Mouse (Mus musculus) spleen, adult 2 months (tissue): Measurements from ENCODE around the gene Gabrb3. TPM values are rescaled to one million over a fixed set of nuclear protein-coding genes. Genes with fewer than 3 reads are reported as not detected.

Source experiments
- DNase-seq, 2 experiments: peaks; one replicate each; pipeline versions ENCODE4 v3.0.0 to v3.0.0-alpha.2; 2012 to 2021; ENCODE audit warnings: low spot score in 2 of 2, low read depth in 1 of 2
- H3K27ac ChIP-seq: fragments of 200-500 bp; 2 replicates; pipeline ENCODE4 v1.5.1; 2012; ENCODE audit warnings: low read length, inconsistent platforms; ENCODE audit not compliant: insufficient read depth
- H3K27me3 ChIP-seq: fragments of 200-500 bp; 2 replicates; pipeline ENCODE4 v1.6.1; 2012; ENCODE audit warnings: mild to moderate bottlenecking, moderate library complexity, low read length, inconsistent platforms; ENCODE audit not compliant: control insufficient read depth, insufficient read depth
- H3K36me3 ChIP-seq: fragments of 200-500 bp; 2 replicates; pipeline ENCODE4 v1.6.1; 2012; ENCODE audit warnings: mild to moderate bottlenecking, low read length, inconsistent platforms; ENCODE audit not compliant: control insufficient read depth, insufficient read depth
- H3K4me1 ChIP-seq: fragments of 200-500 bp; 2 replicates; pipeline ENCODE4 v1.6.1; 2011; ENCODE audit warnings: inconsistent platforms; ENCODE audit not compliant: control insufficient read depth, insufficient read depth, insufficient read length
- H3K4me3 ChIP-seq: fragments of 200-500 bp; 2 replicates; pipeline ENCODE4 v1.5.1; 2011; ENCODE audit warnings: mild to moderate bottlenecking, inconsistent platforms; ENCODE audit not compliant: insufficient read depth, insufficient read length; ENCODE audit errors: extremely low read depth
- CTCF ChIP-seq: fragments of 200-500 bp; IDR thresholded peaks from 2 replicates; pipeline ENCODE4 v1.5.1; 2011; ENCODE audit warnings: mild to moderate bottlenecking, inconsistent platforms; ENCODE audit not compliant: insufficient read depth, insufficient read length, insufficient replicate concordance; ENCODE audit errors: extremely low read depth
- POLR2A ChIP-seq: fragments of 200-500 bp; IDR thresholded peaks from 2 replicates; pipeline ENCODE4 v1.6.1; 2011; ENCODE audit warnings: low read depth, low read length, inconsistent platforms
- WGBS: fragments of 180-500 bp; shearing (Covaris S2); methylation state at CpG from one replicate; pipeline ENCODE4 v1.1.7; 2018; 5-methylcytosine and 5-hydroxymethylcytosine counted together
- polyA plus RNA-seq: library from polyadenylated mRNA; depleted of rRNA; stranded (reverse); fragments of >200 nt; gene quantifications from 2 replicates; pipeline ENCODE4 v1.2.3, GENCODE M21; 2012

Gene Gabrb3
- polyA plus RNA-seq, 1 experiment = not detected

DNA sequence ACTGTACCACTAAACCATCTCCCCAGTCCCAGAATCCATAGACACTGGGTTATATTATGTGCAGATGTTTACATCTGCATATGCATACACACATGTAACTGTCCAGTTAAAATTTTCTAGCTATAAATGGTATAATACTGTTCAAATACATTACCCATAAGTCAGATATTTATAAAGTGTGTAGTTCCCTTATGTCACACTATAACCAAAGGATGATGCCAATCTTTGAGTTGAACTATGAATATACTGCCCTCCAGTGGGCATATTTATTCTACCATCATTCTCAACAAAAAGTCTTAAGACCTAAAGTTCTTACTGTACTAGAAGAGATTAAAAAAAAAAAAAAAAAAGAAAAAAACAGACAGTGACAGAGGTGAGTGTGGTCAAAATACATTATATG is 63.4 kb downstream of the Gabrb3 start:
- Histone ChIP-seq H3K27ac (no peak overlapping the region), H3K4me3 (no peak overlapping the region), H3K4me1 (no peaks in the 10 kb centered on the region), H3K27me3 (no peaks in the 10 kb centered on the region), H3K36me3 (no peaks in the 10 kb centered on the region)
- no peak for DNase-seq
- no peak for TF ChIP-seq POLR2A
- TF ChIP-seq CTCF = no peak

DNA sequence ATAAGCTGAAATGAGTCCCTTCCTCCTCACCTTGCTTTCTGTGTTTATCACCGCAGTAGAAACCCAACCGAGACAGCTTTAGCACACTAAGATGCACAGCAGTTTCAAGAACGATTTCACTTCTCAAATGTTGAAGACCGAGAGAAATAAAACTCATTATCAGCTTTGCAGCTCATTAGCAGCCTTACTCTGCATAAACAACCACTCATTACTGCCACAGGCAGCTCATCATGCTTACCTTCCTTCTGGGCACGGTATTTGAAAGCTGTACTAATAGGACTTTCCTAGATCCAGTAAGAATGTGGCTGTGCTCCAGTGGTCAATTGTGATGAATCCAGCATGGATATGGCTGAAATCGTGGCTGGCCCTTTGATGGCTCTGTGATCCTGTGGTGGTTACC is 67.4 kb downstream of the Gabrb3 start:
- 80% methylated on average over 6 of the region's 6 CpGs for WGBS
- Histone ChIP-seq H3K36me3 (no peaks in the 10 kb centered on the region), H3K27me3 (no peaks in the 10 kb centered on the region), H3K4me1 (no peaks in the 10 kb centered on the region), H3K27ac (no peak overlapping the region), H3K4me3 (no peak overlapping the region)
- DNase-seq = no peak
- TF ChIP-seq CTCF = no peak

DNA sequence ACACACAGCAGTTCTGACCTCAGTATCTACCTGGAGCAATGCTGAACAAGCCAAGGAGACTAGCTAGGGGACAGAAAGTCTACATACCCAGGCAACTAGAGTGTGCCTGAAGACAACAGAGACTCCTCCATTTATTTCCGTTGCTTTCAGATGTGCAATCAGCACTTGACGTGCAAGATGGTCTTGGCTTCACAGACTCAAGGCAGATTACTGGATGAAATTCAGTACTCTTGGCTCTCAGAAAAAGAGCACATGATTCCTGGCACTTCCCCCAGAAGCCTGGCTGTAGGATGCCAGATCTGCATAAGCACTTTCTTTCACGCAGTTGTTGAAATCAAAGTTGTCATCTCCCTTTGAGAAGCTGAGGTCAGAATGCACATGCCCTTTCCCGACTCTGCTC is 72.3 kb downstream of the Gabrb3 start:
- 70% methylated on average over 4 of the region's 4 CpGs for WGBS
- DNase-seq = no peak

DNA sequence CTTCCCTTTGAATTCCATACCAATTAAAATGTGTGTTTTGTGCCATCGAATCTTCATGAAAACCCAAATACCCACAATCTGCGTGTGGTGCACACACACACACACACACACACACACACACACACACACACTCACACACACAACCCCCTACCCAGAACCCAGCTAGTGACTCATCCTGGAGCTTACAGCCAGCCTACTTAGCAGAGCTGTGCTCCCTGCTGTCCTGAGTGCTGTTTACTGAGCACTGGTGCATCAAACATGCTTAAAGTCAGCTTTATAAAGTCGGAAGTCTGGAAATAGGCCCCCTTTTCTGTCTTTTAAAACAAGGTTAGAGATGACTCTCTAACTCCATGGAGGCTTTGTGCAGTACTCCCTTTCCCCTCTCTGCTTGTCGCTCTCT is 83.3 kb downstream of the Gabrb3 start:
- H3K27ac ChIP-seq = no peak overlapping the region
- WGBS = 77% methylated on average over 4 of the region's 4 CpGs
- no peak overlapping the region for H3K4me3 ChIP-seq
- no peak for DNase-seq
- H3K27me3 ChIP-seq = no peaks in the 10 kb centered on the region
- no peak for TF ChIP-seq POLR2A
- TF ChIP-seq CTCF = no peak
- no peaks in the 10 kb centered on the region for H3K4me1 ChIP-seq
- no peaks in the 10 kb centered on the region for H3K36me3 ChIP-seq

More for the DNA sequence above, 72.3 kb downstream of the Gabrb3 start:
- no peaks in the 10 kb centered on the region for H3K27me3 ChIP-seq
- H3K4me1 ChIP-seq = no peaks in the 10 kb centered on the region
- TF ChIP-seq CTCF (no peak), POLR2A (no peak)
- no peak overlapping the region for H3K4me3 ChIP-seq
- H3K36me3 ChIP-seq = no peaks in the 10 kb centered on the region
- no peak overlapping the region for H3K27ac ChIP-seq

DNA sequence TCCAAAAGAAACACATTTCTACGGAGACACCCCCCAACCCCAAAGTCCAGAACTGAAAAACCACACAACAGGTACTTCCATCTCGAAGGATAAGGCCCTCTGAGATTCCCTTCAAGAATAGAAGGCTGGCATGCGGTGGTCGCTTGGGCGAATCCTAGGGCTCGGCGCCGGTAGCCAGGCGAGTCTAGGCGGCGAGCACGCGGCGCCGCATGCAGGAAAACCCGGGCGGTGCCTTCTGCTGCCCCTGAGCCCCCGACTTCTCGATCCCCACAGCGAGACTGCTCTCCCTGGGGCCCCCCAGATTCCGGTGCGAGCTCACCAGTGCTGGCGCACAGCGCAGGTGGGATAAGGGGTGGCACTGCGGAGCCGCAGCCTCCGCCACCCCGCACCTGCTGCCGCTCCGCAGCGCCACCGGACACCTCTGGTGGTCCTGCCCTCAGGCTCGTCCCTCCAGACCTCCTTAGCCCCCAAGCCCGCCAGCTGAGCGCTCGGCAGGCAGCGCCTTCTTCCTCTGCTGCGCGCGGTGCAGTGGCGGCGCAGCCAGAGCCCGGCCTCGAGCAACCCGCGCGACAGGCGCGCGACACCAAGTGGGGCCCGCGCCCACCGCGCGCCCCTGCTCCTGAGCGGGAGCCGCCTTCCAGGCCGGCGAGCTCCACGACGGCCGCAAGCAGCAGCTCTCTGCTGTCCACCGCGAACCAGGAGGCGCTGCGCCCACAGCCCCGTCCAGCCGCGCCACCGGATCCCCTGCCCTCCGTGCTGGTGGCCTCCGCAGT is 89.6 kb downstream of the Gabrb3 start:
- TF ChIP-seq POLR2A (no peak), CTCF (no peak)

DNA sequence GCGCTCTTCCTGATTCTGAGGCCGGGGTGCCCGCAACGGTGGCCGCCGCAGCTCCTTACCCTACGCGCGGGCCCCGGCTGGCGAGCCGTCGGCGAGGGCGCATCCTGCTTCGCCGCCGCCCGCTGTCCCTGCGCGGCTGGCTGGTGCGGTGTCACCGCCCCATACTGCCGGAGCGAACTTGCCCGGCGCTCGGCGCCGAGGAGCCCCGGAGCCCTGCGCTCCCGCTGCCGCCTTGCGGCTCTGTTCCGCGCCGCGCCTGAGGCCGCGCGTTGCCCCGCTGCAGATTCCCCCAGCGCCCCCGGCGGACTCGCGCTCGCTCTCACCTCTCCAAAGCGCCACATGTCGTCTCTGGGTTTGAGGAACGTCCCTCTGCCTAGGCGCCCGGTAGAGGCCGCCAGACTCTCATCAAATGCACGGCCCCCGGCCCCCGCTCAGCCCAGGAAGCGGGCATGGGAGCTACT is 90.2 kb downstream of the Gabrb3 start, which contains the start of gene Gabra5:
Gabra5 (minus strand) TSS at position 379 of the 461 bp plus-strand sequence.
- WGBS = 6% methylated on average over 59 of the region's 59 CpGs
- TF ChIP-seq CTCF (no peak), POLR2A (no peak)
- Histone ChIP-seq H3K27ac (no peak within 1 kb of the TSS), H3K36me3 (no peaks in the 10 kb centered on the region), H3K4me3 (no peak within 1 kb of the TSS), H3K27me3 (peaks cover 1% of the 10 kb centered on the region; the same call in 1 of the 2 replicates), H3K4me1 (no peaks in the 10 kb centered on the region)
- no peak for DNase-seq

More for the DNA sequence above, 89.6 kb downstream of the Gabrb3 start:
- Histone ChIP-seq H3K4me3 (no peak overlapping the region), H3K27me3 (peaks cover 1% of the 10 kb centered on the region; the same call in 1 of the 2 replicates), H3K27ac (no peak overlapping the region), H3K36me3 (no peaks in the 10 kb centered on the region), H3K4me1 (no peaks in the 10 kb centered on the region)
- no peak for DNase-seq
- WGBS = 13% methylated on average over 69 of the region's 72 CpGs

DNA sequence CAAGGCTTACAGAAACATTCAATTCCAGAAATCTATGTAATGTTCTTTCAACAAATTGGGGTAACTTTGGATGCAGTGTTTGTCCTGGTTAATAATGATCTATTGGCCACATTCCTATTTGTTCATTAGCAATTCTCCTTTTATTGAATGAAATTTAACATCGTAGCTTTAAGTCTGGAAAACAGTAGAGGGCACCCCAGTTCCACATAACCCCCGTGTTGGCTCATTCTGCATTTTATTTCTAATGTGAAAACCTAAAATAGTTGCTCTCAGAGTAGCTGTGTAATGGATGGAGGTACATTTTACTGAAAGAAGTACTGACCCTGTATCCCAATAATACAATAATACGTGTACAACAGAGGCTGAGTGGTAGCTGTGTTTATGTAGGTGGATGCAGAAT is 93.5 kb downstream of the Gabrb3 start:
- no peak for DNase-seq
- Histone ChIP-seq H3K27ac (no peak overlapping the region), H3K4me3 (no peak overlapping the region), H3K27me3 (peaks cover 1% of the 10 kb centered on the region; the same call in 1 of the 2 replicates), H3K36me3 (no peaks in the 10 kb centered on the region), H3K4me1 (no peaks in the 10 kb centered on the region)
- TF ChIP-seq POLR2A = no peak
- no peak for TF ChIP-seq CTCF
- WGBS = 35% methylated on average over 3 of the region's 3 CpGs
